In genomic region chr11:51605602-51606446, GRCm38 (mm10) we compare ENCODE assay signal across 8 mouse cellular contexts. TPM values are rescaled to one million over a fixed set of nuclear protein-coding genes. Genes with fewer than 3 reads are reported as not detected.
DNase-seq lines count a peak whose midpoint lies in the region; ATAC-seq and TF ChIP-seq lines count a peak whose summit lies in the region.

No protein-coding gene starts in this region.

- peak in 1 of 2 experiments; percentile 21; a peak in 1 of 4 replicates for TF ChIP-seq POLR2A in MEL (IDR thresholded peaks at IDR 0.05; ENCODE audit: control insufficient read depth in 1 of 2, insufficient read depth in 1 of 2, low read depth in 1 of 2, low read length in 2 of 2, poor library complexity in 1 of 2)
- no peak; the same call in 1 of the 2 replicates for TF ChIP-seq POLR2A in cerebellum, adult 2 months (IDR thresholded peaks at IDR 0.05; ENCODE audit: borderline replicate concordance, insufficient read depth, low read length)

- H3K9ac ChIP-seq in MEL (ENCODE audit: control insufficient read depth, low read depth, low read length, poor library complexity, severe bottlenecking): peak overlapping the region; percentile 94
- peak overlapping the region; percentile 99 for H3K9ac ChIP-seq in forebrain, postnatal 0 days

- TF ChIP-seq CTCF in MEL (IDR thresholded peaks at IDR 0.05 in 2 of 3, conservative IDR thresholded peaks at IDR 0.05 in 1 of 3; ENCODE audit: control insufficient read depth in 1 of 3, insufficient read depth in 1 of 3, low read depth in 2 of 3, low read length in 3 of 3, poor library complexity in 1 of 3, severe bottlenecking in 1 of 3): no peak
- TF ChIP-seq CTCF in cerebellum, adult 2 months (IDR thresholded peaks at IDR 0.05; ENCODE audit: borderline replicate concordance, insufficient read depth, low read depth, low read length): no peak
- TF ChIP-seq CTCF in forebrain, postnatal 0 days (IDR thresholded peaks at IDR 0.05; ENCODE audit: low read depth): no peak

- peak overlapping the region; percentile 87 for H3K27ac ChIP-seq in MEL (ENCODE audit: control insufficient read depth, low read depth, low read length)
- H3K27ac ChIP-seq in cerebellum, adult 2 months (ENCODE audit: insufficient read depth, low read length): peak overlapping the region; percentile 13
- H3K27ac ChIP-seq in forebrain, postnatal 0 days (ENCODE audit: low read depth, low read length): peak overlapping the region; percentile 96

- peaks cover 5 to 30% of the 10 kb centered on the region in 2 experiments for H3K4me1 ChIP-seq in MEL (ENCODE audit: control insufficient read depth in 1 of 2, insufficient read depth in 2 of 2, low read length in 2 of 2)
- H3K4me1 ChIP-seq in cerebellum, adult 2 months (ENCODE audit: control insufficient read depth, insufficient read depth, low read length): peaks cover 3% of the 10 kb centered on the region; the same call in 1 of the 2 replicates
- 0 out of 2 replicates have a peak, but pooled peaks cover 10% of the 10 kb centered on the region for H3K4me1 ChIP-seq in forebrain, postnatal 0 days (ENCODE audit: insufficient read depth)

- H3K9me3 ChIP-seq in MEL (replicated peaks; ENCODE audit: insufficient read depth, low read length): no peaks in the 10 kb centered on the region
- no peaks in the 10 kb centered on the region for H3K9me3 ChIP-seq in forebrain, postnatal 0 days (ENCODE audit: low read length)

- H3K79me2 ChIP-seq in MEL (ENCODE audit: control insufficient read depth, insufficient read depth, low read length, poor library complexity): peaks cover 49% of the 10 kb centered on the region

- ATAC-seq in forebrain, postnatal 0 days: peak; percentile 49
- ATAC-seq in hematopoietic stem cell, adult 5-6 weeks (replicated peaks in 1 of 2; ENCODE audit: insufficient read depth in 1 of 2, low FRiP score in 2 of 2, low TSS enrichment in 1 of 2, low read depth in 1 of 2, poor library complexity in 2 of 2, severe bottlenecking in 2 of 2): peak; percentile 55 to 70

- WGBS in cerebellum, adult 2 months: under 1% methylated on average over 81 of the region's 81 CpGs
- 1% methylated on average over 75 of the region's 81 CpGs for WGBS in forebrain, postnatal 0 days

- peak overlapping the region; percentile 77 to 88 for H3K4me3 ChIP-seq in MEL (ENCODE audit: control insufficient read depth in 1 of 2, insufficient read depth in 1 of 2, low read depth in 2 of 2, low read length in 2 of 2)
- H3K4me3 ChIP-seq in cerebellum, adult 2 months (replicated peaks; ENCODE audit: insufficient read depth, low read depth, low read length): peak overlapping the region; percentile 60
- peak overlapping the region; percentile 96 for H3K4me3 ChIP-seq in forebrain, postnatal 0 days (ENCODE audit: low read depth, low read length)

- TF ChIP-seq EP300 in MEL (IDR thresholded peaks at IDR 0.05; ENCODE audit: low read depth in 1 of 2, low read length in 2 of 2): no peak; a peak in 1 of 4 replicates

- no peaks in the 10 kb centered on the region for H3K27me3 ChIP-seq in MEL (ENCODE audit: control insufficient read depth in 1 of 2, insufficient read depth in 2 of 2, low read length in 2 of 2)
- no peaks in the 10 kb centered on the region for H3K27me3 ChIP-seq in cerebellum, adult 2 months (ENCODE audit: control insufficient read depth, insufficient read depth, low read length)
- no peaks in the 10 kb centered on the region for H3K27me3 ChIP-seq in forebrain, postnatal 0 days (ENCODE audit: insufficient read depth, low read length)

- peak; percentile 89 for DNase-seq in MEL (ENCODE audit: low read depth, low spot score)
- DNase-seq in cerebellum, adult 2 months: peak; percentile 83
- DNase-seq in forebrain, postnatal 0 days: peak; percentile 85
- DNase-seq in layer of hippocampus, postnatal 10 days (ENCODE audit: low spot score in 2 of 2): peak; percentile 76 to 84
- DNase-seq in lung, postnatal 14 days: peak; percentile 91
- DNase-seq in retina, adult 2 months (ENCODE audit: low read depth, low spot score): peak; percentile 42
- peak; percentile 86 to 91 for DNase-seq in thymus, postnatal 36 days

- peak overlapping the region; percentile 77 for H3K4me2 ChIP-seq in forebrain, postnatal 0 days (ENCODE audit: low read depth)

- no peak for TF ChIP-seq RAD21 in MEL (IDR thresholded peaks at IDR 0.05; ENCODE audit: low read depth, low read length)

- peaks cover 29 to 60% of the 10 kb centered on the region in 2 experiments for H3K36me3 ChIP-seq in MEL (ENCODE audit: control insufficient read depth in 1 of 2, insufficient read depth in 2 of 2, low read length in 2 of 2)
- H3K36me3 ChIP-seq in forebrain, postnatal 0 days (ENCODE audit: insufficient read depth): peaks cover 40% of the 10 kb centered on the region

TF ChIP-seq in MEL, 35 proteins besides CTCF, POLR2A, EP300 and RAD21 (continues in another document):
- TF ChIP-seq KAT2A (conservative IDR thresholded peaks at IDR 0.05; ENCODE audit: low read depth, low read length) (peak; percentile 14; the same call in 1 of the 2 replicates), HCFC1 (IDR thresholded peaks at IDR 0.05; ENCODE audit: low read depth, low read length) (peak; percentile 68), E2F4 (IDR thresholded peaks at IDR 0.05; ENCODE audit: borderline replicate concordance, low read depth, low read length) (peak; percentile 69; the same call in 1 of the 2 replicates), TCF12 (IDR thresholded peaks at IDR 0.05; ENCODE audit: low read depth, low read length) (peak; percentile 42; the same call in 1 of the 2 replicates), SIN3A (IDR thresholded peaks at IDR 0.05; ENCODE audit: low read length) (peak; percentile 73), CHD1 (IDR thresholded peaks at IDR 0.05; ENCODE audit: low read depth, low read length) (peak; percentile 96), MEF2A (IDR thresholded peaks at IDR 0.05; ENCODE audit: extremely low read depth, insufficient replicate concordance, low read depth, low read length, poor library complexity, severe bottlenecking) (no peak), POLR2AphosphoS2 (IDR thresholded peaks at IDR 0.05; ENCODE audit: low read length) (0 out of 2 replicates have a peak, but pooled peaks have one; percentile 56), UBTF (IDR thresholded peaks at IDR 0.05; ENCODE audit: borderline replicate concordance, insufficient read depth, low read depth, low read length) (0 out of 2 replicates have a peak, but pooled peaks have one; percentile 51), ELF1 (IDR thresholded peaks at IDR 0.05; ENCODE audit: low read depth, low read length) (peak; percentile 61), CHD2 (IDR thresholded peaks at IDR 0.05; ENCODE audit: low read length) (no peak), POLR2AphosphoS5 (IDR thresholded peaks at IDR 0.05; ENCODE audit: borderline replicate concordance, low read depth, low read length) (no peak)

RNA-seq across cellular contexts. Expression of gene Hnrnpab, which starts 0.8 kb away (rescaled TPM):
- total RNA-seq in MEL (2012; rRNA removed): 894 and 908 TPM in 2 replicates
- 1,000 to 10,000 TPM in 1 of 2 experiments, 100 to 1,000 TPM in 1; 184 to 1,104 TPM for polyA plus RNA-seq in MEL (2012; ENCODE audit: insufficient read depth in 1 of 2, insufficient read length in 2 of 2, low read depth in 1 of 2, low replicate concordance in 2 of 2, missing spikeins in 1 of 2)
- polyA plus RNA-seq in cerebellum, adult 2 months (2012; rRNA removed): 101 and 103 TPM in 2 replicates
- 324 and 364 TPM in 2 replicates for total RNA-seq in forebrain, postnatal 0 days (2014; rRNA removed)
- 350 and 374 TPM in 2 replicates for polyA plus RNA-seq in forebrain, postnatal 0 days (2015; fragmentation: Nextera tagmentation; extraction: Ambion mirVana)
- 761 and 1,232 TPM in 2 replicates for total RNA-seq in hematopoietic stem cell, adult 5-6 weeks (2017)
- 100 to 1,000 TPM; 238 to 239 TPM for total RNA-seq in layer of hippocampus, postnatal 10 days (2021)

RNA-seq across cellular contexts. Expression of gene Nhp2, which starts 13.7 kb away (rescaled TPM):
- total RNA-seq in MEL (2012; rRNA removed): 588 and 649 TPM in 2 replicates
- polyA plus RNA-seq in MEL (2012; ENCODE audit: insufficient read depth in 1 of 2, insufficient read length in 2 of 2, low read depth in 1 of 2, low replicate concordance in 2 of 2, missing spikeins in 1 of 2): 1,000 to 10,000 TPM in 1 of 2 experiments, 100 to 1,000 TPM in 1; 739 to 6,489 TPM
- polyA plus RNA-seq in cerebellum, adult 2 months (2012; rRNA removed): 45.2 and 48.4 TPM in 2 replicates
- total RNA-seq in forebrain, postnatal 0 days (2014; rRNA removed): 66.5 and 81.2 TPM in 2 replicates
- 118 and 155 TPM in 2 replicates for polyA plus RNA-seq in forebrain, postnatal 0 days (2015; fragmentation: Nextera tagmentation; extraction: Ambion mirVana)
- 64.8 and 83.2 TPM in 2 replicates for total RNA-seq in hematopoietic stem cell, adult 5-6 weeks (2017)
- total RNA-seq in layer of hippocampus, postnatal 10 days (2021): 10 to 100 TPM; 56.9 to 60.4 TPM

RNA-seq across cellular contexts. Expression of gene Phykpl, which starts 21.3 kb away (rescaled TPM):
- 17.2 and 22.7 TPM in 2 replicates for total RNA-seq in MEL (2012; rRNA removed)
- 10 to 100 TPM in 1 of 2 experiments, not detected in 1; 23.0 TPM for polyA plus RNA-seq in MEL (2012; ENCODE audit: insufficient read depth in 1 of 2, insufficient read length in 2 of 2, low read depth in 1 of 2, low replicate concordance in 2 of 2, missing spikeins in 1 of 2)
- polyA plus RNA-seq in cerebellum, adult 2 months (2012; rRNA removed): 19.3 and 23.2 TPM in 2 replicates
- 5.6 and 7.9 TPM in 2 replicates for total RNA-seq in forebrain, postnatal 0 days (2014; rRNA removed)
- 6.7 and 8.4 TPM in 2 replicates for polyA plus RNA-seq in forebrain, postnatal 0 days (2015; fragmentation: Nextera tagmentation; extraction: Ambion mirVana)
- total RNA-seq in hematopoietic stem cell, adult 5-6 weeks (2017): 13.7 and 22.3 TPM in 2 replicates
- total RNA-seq in layer of hippocampus, postnatal 10 days (2021): 10 to 100 TPM in 1 of 2 experiments, 1 to 10 TPM in 1; 8.3 to 10.3 TPM

RNA-seq across cellular contexts. Expression of gene Rmnd5b, which starts 29.9 kb away (rescaled TPM):
- total RNA-seq in MEL (2012; rRNA removed): 52.5 and 55.1 TPM in 2 replicates
- polyA plus RNA-seq in MEL (2012; ENCODE audit: insufficient read depth in 1 of 2, insufficient read length in 2 of 2, low read depth in 1 of 2, low replicate concordance in 2 of 2, missing spikeins in 1 of 2): 10 to 100 TPM in 1 of 2 experiments, not detected in 1; 63.0 TPM
- 62.3 and 72.9 TPM in 2 replicates for polyA plus RNA-seq in cerebellum, adult 2 months (2012; rRNA removed)
- 70.7 and 88.2 TPM in 2 replicates for total RNA-seq in forebrain, postnatal 0 days (2014; rRNA removed)
- polyA plus RNA-seq in forebrain, postnatal 0 days (2015; fragmentation: Nextera tagmentation; extraction: Ambion mirVana): 74.4 and 75.9 TPM in 2 replicates
- total RNA-seq in hematopoietic stem cell, adult 5-6 weeks (2017): 15.6 and 27.8 TPM in 2 replicates
- 10 to 100 TPM; 54.8 to 55.1 TPM for total RNA-seq in layer of hippocampus, postnatal 10 days (2021)

RNA-seq across cellular contexts. Expression of gene N4bp3, which starts 44.8 kb away (rescaled TPM):
- total RNA-seq in MEL (2012; rRNA removed): 6.9 and 7.1 TPM in 2 replicates
- polyA plus RNA-seq in MEL (2012; ENCODE audit: insufficient read depth in 1 of 2, insufficient read length in 2 of 2, low read depth in 1 of 2, low replicate concordance in 2 of 2, missing spikeins in 1 of 2): 10 to 100 TPM in 1 of 2 experiments, not detected in 1; 11.5 TPM
- 15.3 and 16.7 TPM in 2 replicates for polyA plus RNA-seq in cerebellum, adult 2 months (2012; rRNA removed)
- 23.4 and 26.4 TPM in 2 replicates for total RNA-seq in forebrain, postnatal 0 days (2014; rRNA removed)
- polyA plus RNA-seq in forebrain, postnatal 0 days (2015; fragmentation: Nextera tagmentation; extraction: Ambion mirVana): 17.3 and 17.9 TPM in 2 replicates
- total RNA-seq in hematopoietic stem cell, adult 5-6 weeks (2017): 5.7 and 8.4 TPM in 2 replicates
- 10 to 100 TPM; 14.1 to 15.5 TPM for total RNA-seq in layer of hippocampus, postnatal 10 days (2021)

Comparison
In these comparisons a context has a peak if more than half of its experiments do, and no peak if none do; other contexts are left out.
1. Peak in every context shown above with its lines: DNase-seq, ATAC-seq, H3K4me3 ChIP-seq and H3K27ac ChIP-seq.
2. H3K27ac ChIP-seq: peak in every context shown above with its lines; median percentile 96 in forebrain, postnatal 0 days; 87 in MEL; 13 in cerebellum, adult 2 months.